Mouse (Mus musculus) midbrain, embryonic 10.5 days (tissue): ENCODE measurements around the gene Cldn34b2. TPM values are rescaled to one million over a fixed set of nuclear protein-coding genes. Genes with fewer than 3 reads are reported as not detected.
A peak's percentile ranks its signal among the peaks of the same experiment; 100 is the strongest.
"Not testable (repeated sequence)": the region's sequence is repeated elsewhere in the genome, so short reads cannot be mapped to it uniquely, and the experiment has no call there.

Source experiments
- DNase-seq: peaks from one replicate; pipeline ENCODE4 v3.0.0-alpha.2; 2017; ENCODE audit warnings: low spot score
- H3K27ac ChIP-seq: fragments of 300-500 bp; sonication (generic); replicated peaks from 2 replicates; pipeline ENCODE4 v1.5.1; 2016; ENCODE audit warnings: mild to moderate bottlenecking
- H3K27me3 ChIP-seq: fragments of 300-500 bp; sonication (generic); 2 replicates; pipeline ENCODE4 v1.6.1; 2016; ENCODE audit warnings: low read depth, mild to moderate bottlenecking; ENCODE audit not compliant: poor library complexity, severe bottlenecking
- H3K36me3 ChIP-seq: fragments of 300-500 bp; sonication (generic); 2 replicates; pipeline ENCODE4 v1.6.1; 2016; ENCODE audit warnings: mild to moderate bottlenecking, moderate library complexity
- H3K4me1 ChIP-seq: fragments of 300-500 bp; sonication (generic); 2 replicates; pipeline ENCODE4 v1.6.1; 2016
- H3K4me3 ChIP-seq: fragments of 300-500 bp; sonication (generic); 2 replicates; pipeline ENCODE4 v1.5.1; 2016; ENCODE audit warnings: mild to moderate bottlenecking, moderate library complexity
- H3K9me3 ChIP-seq: fragments of 300-500 bp; sonication (generic); replicated peaks from 2 replicates; pipeline ENCODE4 v1.6.1; 2016; ENCODE audit warnings: mild to moderate bottlenecking
- WGBS: fragments of 180-500 bp; shearing (Covaris S2); methylation state at CpG from one replicate; pipeline ENCODE4 v1.1.7; 2016; 5-methylcytosine and 5-hydroxymethylcytosine counted together
- polyA plus RNA-seq: library from polyadenylated mRNA; unstranded; fragments of >200 nt; fragmentation: Nextera tagmentation; extraction: Ambion mirVana; gene quantifications from 2 replicates; pipeline ENCODE4 v1.2.1, GENCODE M21; 2016

The Cldn34b2 gene
- polyA plus RNA-seq = not detected in 2 replicates

- not testable (repeated sequence) for DNase-seq, H3K27ac ChIP-seq, H3K36me3 ChIP-seq, H3K4me1 ChIP-seq, H3K4me3 ChIP-seq, H3K27me3 ChIP-seq, H3K9me3 ChIP-seq
- 87% methylated on average over 3 of the region's 3 CpGs for WGBS
These were observed at the start of gene Cldn34b2 for GRCm38 (mm10) chrX:155128312-155128711. Gene Cldn34b2, minus strand, starts transcription at chrX:155128412.

GRCm38 (mm10) chrX:155177640-155178039 is 49.4 kb upstream of the Cldn34b2 start:
- Histone ChIP-seq H3K27ac (no peak overlapping the region), H3K4me3 (no peak overlapping the region), H3K4me1 (no peaks in the 10 kb centered on the region), H3K27me3 (no peaks in the 10 kb centered on the region), H3K36me3 (no peaks in the 10 kb centered on the region), H3K9me3 (no peaks in the 10 kb centered on the region)
- DNase-seq = no peak
- 62% methylated on average over 2 of the region's 2 CpGs for WGBS

GRCm38 (mm10) chrX:155177230-155177629 is 49.0 kb upstream of the Cldn34b2 start:
- no peak for DNase-seq
- H3K27me3 ChIP-seq = no peaks in the 10 kb centered on the region
- H3K36me3 ChIP-seq = no peaks in the 10 kb centered on the region
- H3K4me3 ChIP-seq = no peak overlapping the region
- WGBS = 82% methylated on average over 2 of the region's 2 CpGs
- no peaks in the 10 kb centered on the region for H3K9me3 ChIP-seq
- H3K27ac ChIP-seq = no peak overlapping the region
- no peaks in the 10 kb centered on the region for H3K4me1 ChIP-seq

- H3K27ac ChIP-seq = no peak overlapping the region
- no peaks in the 10 kb centered on the region for H3K27me3 ChIP-seq
- no peaks in the 10 kb centered on the region; the same call in 1 of the 2 replicates for H3K9me3 ChIP-seq
- H3K4me3 ChIP-seq = no peak overlapping the region
- no peak for DNase-seq
- H3K36me3 ChIP-seq = no peaks in the 10 kb centered on the region
- no peaks in the 10 kb centered on the region for H3K4me1 ChIP-seq
- 84% methylated on average over 4 of the region's 4 CpGs for WGBS
These were observed 47.4 kb upstream of the Cldn34b2 start for GRCm38 (mm10) chrX:155175568-155175967.

GRCm38 (mm10) chrX:155172310-155172709 is 44.1 kb upstream of the Cldn34b2 start:
- H3K36me3 ChIP-seq = no peaks in the 10 kb centered on the region
- H3K27me3 ChIP-seq = no peaks in the 10 kb centered on the region
- H3K4me3 ChIP-seq = no peak overlapping the region
- H3K4me1 ChIP-seq = no peaks in the 10 kb centered on the region
- H3K27ac ChIP-seq = no peak overlapping the region
- no peak for DNase-seq
- no peaks in the 10 kb centered on the region; the same call in 1 of the 2 replicates for H3K9me3 ChIP-seq

- no peak for DNase-seq
- Histone ChIP-seq H3K36me3 (no peaks in the 10 kb centered on the region), H3K27me3 (no peaks in the 10 kb centered on the region), H3K4me3 (no peak overlapping the region), H3K27ac (no peak overlapping the region), H3K9me3 (no peaks in the 10 kb centered on the region; the same call in 1 of the 2 replicates), H3K4me1 (no peaks in the 10 kb centered on the region)
- WGBS = 76% methylated on average over 1 of the region's 1 CpGs
These were observed 43.5 kb upstream of the Cldn34b2 start for GRCm38 (mm10) chrX:155171754-155172153.

GRCm38 (mm10) chrX:155169886-155170285 is 41.7 kb upstream of the Cldn34b2 start:
- no peaks in the 10 kb centered on the region; the same call in 1 of the 2 replicates for H3K9me3 ChIP-seq
- no peak for DNase-seq
- no peaks in the 10 kb centered on the region for H3K27me3 ChIP-seq
- H3K4me3 ChIP-seq = no peak overlapping the region
- no peak overlapping the region for H3K27ac ChIP-seq
- no peaks in the 10 kb centered on the region for H3K36me3 ChIP-seq
- 92% methylated on average over 8 of the region's 8 CpGs for WGBS
- no peaks in the 10 kb centered on the region for H3K4me1 ChIP-seq

GRCm38 (mm10) chrX:155167667-155168066 is 39.5 kb upstream of the Cldn34b2 start:
- H3K9me3 ChIP-seq = no peaks in the 10 kb centered on the region; the same call in 1 of the 2 replicates
- no peak for DNase-seq
- H3K4me3 ChIP-seq = no peak overlapping the region
- no peak overlapping the region for H3K27ac ChIP-seq
- no peaks in the 10 kb centered on the region for H3K36me3 ChIP-seq
- H3K4me1 ChIP-seq = no peaks in the 10 kb centered on the region
- H3K27me3 ChIP-seq = no peaks in the 10 kb centered on the region
- WGBS = 94% methylated on average over 3 of the region's 3 CpGs

GRCm38 (mm10) chrX:155166313-155166712 is 38.1 kb upstream of the Cldn34b2 start:
- WGBS = 76% methylated on average over 2 of the region's 2 CpGs
- H3K27me3 ChIP-seq = no peaks in the 10 kb centered on the region
- no peaks in the 10 kb centered on the region for H3K4me1 ChIP-seq
- DNase-seq = no peak
- H3K4me3 ChIP-seq = no peak overlapping the region
- H3K27ac ChIP-seq = no peak overlapping the region
- H3K36me3 ChIP-seq = no peaks in the 10 kb centered on the region
- H3K9me3 ChIP-seq = no peaks in the 10 kb centered on the region; the same call in 1 of the 2 replicates

GRCm38 (mm10) chrX:155163553-155163952 is 35.3 kb upstream of the Cldn34b2 start:
- H3K27ac ChIP-seq = no peak overlapping the region
- 86% methylated on average over 1 of the region's 1 CpGs for WGBS

GRCm38 (mm10) chrX:155151868-155152267 is 23.7 kb upstream of the Cldn34b2 start:
- no peak for DNase-seq
- Histone ChIP-seq H3K27ac (no peak overlapping the region), H3K4me3 (no peak overlapping the region), H3K4me1 (no peaks in the 10 kb centered on the region), H3K9me3 (no peaks in the 10 kb centered on the region), H3K36me3 (no peaks in the 10 kb centered on the region), H3K27me3 (no peaks in the 10 kb centered on the region)
- 78% methylated on average over 1 of the region's 1 CpGs for WGBS

More at GRCm38 (mm10) chrX:155163553-155163952, 35.3 kb upstream of the Cldn34b2 start:
- no peaks in the 10 kb centered on the region for H3K27me3 ChIP-seq
- no peaks in the 10 kb centered on the region for H3K36me3 ChIP-seq
- DNase-seq = no peak
- no peaks in the 10 kb centered on the region for H3K4me1 ChIP-seq
- no peak overlapping the region for H3K4me3 ChIP-seq
- no peaks in the 10 kb centered on the region for H3K9me3 ChIP-seq

GRCm38 (mm10) chrX:155144718-155145117 is 16.5 kb upstream of the Cldn34b2 start:
- no peak overlapping the region for H3K27ac ChIP-seq
- no peak overlapping the region for H3K4me3 ChIP-seq
- DNase-seq = peak; percentile 17
- 36% methylated on average over 3 of the region's 3 CpGs for WGBS
- H3K4me1 ChIP-seq = no peaks in the 10 kb centered on the region
- no peaks in the 10 kb centered on the region for H3K36me3 ChIP-seq
- H3K27me3 ChIP-seq = no peaks in the 10 kb centered on the region
- H3K9me3 ChIP-seq = no peaks in the 10 kb centered on the region

GRCm38 (mm10) chrX:155098024-155098423 is 30.2 kb downstream of the Cldn34b2 start:
- no peaks in the 10 kb centered on the region for H3K27me3 ChIP-seq
- no peak overlapping the region for H3K4me3 ChIP-seq
- H3K36me3 ChIP-seq = no peaks in the 10 kb centered on the region
- no peaks in the 10 kb centered on the region for H3K4me1 ChIP-seq
- no peak for DNase-seq
- H3K27ac ChIP-seq = no peak overlapping the region
- no peaks in the 10 kb centered on the region for H3K9me3 ChIP-seq

- not testable (repeated sequence) for H3K9me3 ChIP-seq, H3K36me3 ChIP-seq, DNase-seq, H3K4me1 ChIP-seq, H3K4me3 ChIP-seq, H3K27me3 ChIP-seq, H3K27ac ChIP-seq
- WGBS = 93% methylated on average over 3 of the region's 4 CpGs
These were observed 34.6 kb downstream of the Cldn34b2 start, which contains the start of gene Magea2 for GRCm38 (mm10) chrX:155093566-155093965. Gene Magea2, minus strand, starts transcription at chrX:155093666.
